Mouse (Mus musculus) adrenal gland, adult (tissue): ENCODE measurements around the gene Pnp.
"Not testable (repeated sequence)": the region's sequence is repeated elsewhere in the genome, so short reads cannot be mapped to it uniquely, and the experiment has no call there.

Experiments used
- DNase-seq, 2 experiments: peaks; one replicate each; pipeline ENCODE4 v3.0.0; 2022 to 2023; ENCODE audit warnings: low spot score in 1 of 2; ENCODE audit not compliant: inconsistent age in 2 of 2

The Pnp gene

DNA sequence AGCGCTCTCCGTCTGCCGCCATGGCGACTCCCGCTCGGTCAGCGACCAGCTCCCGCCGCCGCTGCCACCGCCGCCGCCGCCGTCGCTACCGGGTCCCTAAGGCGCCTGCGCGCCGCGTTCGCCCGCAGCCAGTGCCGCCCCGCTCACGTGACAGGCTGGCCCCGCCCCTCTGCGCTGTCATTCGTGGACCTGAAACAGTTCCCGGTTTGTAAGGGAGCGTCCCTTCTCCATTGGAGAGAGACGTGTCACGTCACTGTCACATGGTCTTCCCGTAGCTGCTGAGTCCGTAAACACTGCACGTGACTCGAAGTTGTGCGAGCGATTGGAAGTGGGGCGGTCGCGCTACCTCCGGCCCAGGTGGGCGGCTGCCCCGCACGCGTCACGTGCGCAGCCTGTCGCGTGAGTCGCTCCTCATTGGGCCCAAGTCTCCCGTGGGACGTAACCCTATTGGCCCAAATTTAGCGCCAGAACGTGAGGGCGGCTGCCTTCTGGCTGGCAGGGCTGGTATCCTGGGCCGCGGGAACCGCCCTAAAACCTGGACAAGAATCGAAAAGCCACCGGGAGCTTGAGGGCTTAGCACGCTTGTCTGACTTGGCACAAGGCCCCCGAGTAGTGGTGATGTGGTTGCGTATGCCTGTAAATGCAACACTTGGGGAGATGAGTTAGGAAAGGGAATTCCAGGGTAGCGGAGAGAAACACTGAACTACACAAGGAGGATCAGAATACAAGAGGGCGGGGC, at the start of gene Pnp, which contains the start of gene Pip4p1:
Pnp (plus strand) TSS at position 329 of the 739 bp plus-strand sequence.
Pip4p1 (minus strand) TSS at position 103 of the 739 bp plus-strand sequence.
- peak; percentile 99 to 100 for DNase-seq

DNA sequence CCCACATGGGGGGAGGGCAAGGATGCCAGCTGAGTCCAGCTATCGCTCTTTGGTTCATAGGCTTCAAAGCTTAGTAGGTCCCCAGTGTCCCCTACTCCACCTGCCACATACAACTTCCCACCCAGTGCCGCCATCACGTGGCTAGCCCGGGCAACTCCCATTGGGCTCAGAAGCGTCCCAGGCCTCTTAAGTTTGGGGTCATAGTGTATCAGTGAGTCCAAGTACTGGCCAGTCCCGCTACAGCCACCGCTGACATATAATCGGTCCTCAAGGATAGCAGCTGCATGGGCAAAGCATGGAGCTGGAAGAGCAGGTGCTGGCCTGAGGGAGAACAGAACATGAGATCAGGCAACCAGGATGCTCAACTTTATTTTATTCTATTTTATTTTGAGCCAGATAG, 39.3 kb upstream of the Pnp start:
- DNase-seq = no peak

DNA sequence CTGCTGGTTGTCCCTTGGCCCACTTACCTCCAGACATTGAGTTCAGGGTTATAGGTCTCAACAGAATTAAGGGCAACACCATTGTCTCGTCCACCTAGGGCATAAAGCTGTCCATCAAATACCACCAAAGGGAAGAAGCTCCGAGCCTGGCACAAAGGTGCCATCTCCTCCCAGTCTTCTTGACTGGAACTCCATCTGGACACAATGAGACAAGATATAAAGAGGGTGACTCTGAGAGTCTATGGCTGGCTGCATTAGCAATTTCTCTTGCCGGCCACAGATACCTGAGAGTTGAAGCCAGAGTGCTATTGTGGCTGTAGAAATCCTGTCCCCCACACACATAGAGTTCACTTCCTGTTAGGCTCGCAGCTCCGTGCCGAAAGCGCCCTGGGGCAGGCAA, 38.8 kb upstream of the Pnp start:
- no peak for DNase-seq

DNA sequence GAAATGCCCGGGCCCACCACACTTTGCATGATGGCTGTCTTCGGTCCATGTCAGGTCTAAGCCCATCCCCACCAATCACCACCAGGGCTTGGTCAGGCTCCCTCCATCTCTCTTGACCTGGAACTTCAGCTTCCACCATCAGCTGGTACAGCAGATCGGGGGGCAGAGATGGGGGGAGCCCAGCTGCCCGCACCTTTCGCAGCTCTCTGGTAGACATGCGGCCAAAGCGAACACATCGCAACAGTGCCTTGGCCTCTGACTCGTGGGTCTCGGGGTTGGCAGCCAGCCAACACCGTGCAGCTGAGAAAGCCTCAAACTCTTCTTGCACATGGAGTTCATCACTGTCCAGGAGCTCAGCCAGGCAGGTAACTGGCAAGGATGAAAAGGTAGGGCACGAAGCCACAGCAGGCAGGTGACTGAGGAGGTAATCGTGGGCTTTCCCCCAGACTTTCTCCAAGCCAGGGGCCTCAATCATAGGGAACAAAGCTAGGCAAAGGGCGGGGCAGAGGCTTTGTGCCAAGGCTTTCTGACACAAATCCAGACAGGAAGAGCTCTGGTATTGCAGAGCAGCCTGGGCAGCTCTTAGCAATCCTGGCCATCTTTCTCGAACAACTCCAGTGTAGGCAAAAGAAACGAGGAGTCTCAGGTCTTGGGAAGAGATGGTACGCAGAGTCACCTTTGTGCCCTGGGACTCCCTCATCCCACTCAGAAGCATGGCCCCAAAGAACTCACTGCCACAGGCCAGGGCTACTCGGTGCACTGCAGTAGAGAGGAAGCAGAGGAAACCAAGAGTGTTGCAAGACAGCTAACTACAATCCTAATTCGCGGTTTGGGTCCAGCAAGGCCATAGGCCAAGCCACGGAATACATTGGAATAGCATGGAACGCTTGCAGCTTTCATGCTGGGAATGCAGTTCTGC, 38.1 kb upstream of the Pnp start:
- peak in 1 of 2 experiments; percentile 68 for DNase-seq

DNA sequence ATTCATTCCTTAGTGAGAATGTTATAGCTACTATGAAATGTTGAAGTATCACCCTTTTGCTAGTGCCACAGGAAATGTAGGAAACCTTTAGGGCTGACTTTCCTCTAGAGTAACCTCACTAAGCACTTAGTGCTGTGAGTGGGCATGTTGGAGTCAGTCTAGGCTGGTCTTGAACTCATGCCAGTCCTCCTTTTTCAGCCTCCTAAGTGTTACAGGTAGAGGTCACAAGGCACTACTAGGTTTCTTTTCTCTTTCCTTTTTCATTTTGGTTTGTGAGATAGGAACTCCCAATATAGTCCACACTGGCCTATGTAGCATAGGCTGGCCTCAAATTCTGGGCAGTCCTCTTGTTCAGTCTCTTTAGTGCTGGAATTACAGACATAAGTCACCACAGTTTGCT, 35.5 kb upstream of the Pnp start:
- no peak for DNase-seq

DNA sequence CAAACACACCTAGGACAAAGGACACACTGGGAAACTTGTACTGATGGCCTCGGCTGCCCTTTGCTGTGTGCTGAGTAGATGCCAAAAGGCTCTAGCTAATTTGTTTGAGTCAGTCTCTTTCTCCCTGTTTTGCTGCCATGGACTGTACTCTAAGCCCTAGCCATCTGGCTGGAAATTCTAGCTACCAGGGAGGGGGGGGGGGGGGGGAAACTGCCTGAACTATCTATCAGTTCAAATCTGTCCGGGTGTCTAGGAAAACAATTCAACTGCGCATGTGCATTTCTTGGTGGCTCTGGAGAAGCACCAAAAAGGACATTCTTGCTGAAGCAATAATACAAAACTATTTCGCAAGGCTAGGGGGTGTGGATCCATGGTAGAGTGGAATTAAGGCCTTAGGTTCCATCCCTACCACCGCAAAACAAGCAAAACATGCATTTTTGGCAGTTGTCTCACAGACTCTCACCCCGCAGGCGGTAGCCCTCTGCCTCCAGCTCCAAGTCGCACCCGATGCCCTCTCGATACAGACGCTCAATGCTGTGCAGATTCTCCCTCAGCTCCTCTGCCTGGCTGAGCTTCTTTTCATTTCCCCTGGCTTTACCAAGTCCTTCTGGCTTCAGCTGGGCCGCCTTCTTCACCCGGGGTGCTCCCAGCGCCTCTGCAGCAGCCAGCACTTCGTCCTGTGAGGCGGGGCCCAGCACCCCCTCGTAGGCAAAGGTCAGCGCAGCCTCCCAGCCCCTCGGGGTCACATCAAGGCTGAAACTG, 34.7 kb upstream of the Pnp start:
- DNase-seq = peak; percentile 61 to 91

DNA sequence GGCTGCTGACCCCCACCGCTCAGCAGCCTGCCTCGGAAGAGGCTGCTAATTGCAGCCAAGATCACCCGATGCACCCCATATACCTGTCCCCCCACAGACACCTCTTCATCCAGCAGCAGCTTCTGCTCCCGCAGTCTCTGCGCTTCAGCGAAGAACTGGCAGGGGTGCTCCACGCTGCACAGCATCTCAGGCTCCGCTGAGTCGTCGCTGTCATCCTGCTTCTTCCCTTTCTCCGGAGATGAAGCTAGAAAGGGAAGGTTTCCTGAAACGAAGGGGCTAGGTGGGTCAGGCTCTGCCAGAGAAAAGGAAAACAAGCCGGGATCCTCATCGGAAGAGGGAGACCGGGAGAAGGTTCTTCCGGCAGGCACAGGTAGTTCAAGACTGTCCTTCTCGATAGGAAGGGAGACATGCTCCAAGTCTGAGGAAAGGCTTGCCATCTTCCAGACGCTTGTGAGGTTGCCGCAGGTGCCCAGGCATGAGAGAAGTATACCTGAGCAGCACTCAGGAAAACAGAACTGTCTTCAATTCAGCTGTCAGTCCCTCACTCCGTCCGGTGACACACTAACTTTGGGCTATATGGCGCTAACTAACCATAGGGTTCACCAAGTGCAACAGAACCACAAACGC, 34.0 kb upstream of the Pnp start:
- DNase-seq = peak in 1 of 2 experiments; percentile 68

DNA sequence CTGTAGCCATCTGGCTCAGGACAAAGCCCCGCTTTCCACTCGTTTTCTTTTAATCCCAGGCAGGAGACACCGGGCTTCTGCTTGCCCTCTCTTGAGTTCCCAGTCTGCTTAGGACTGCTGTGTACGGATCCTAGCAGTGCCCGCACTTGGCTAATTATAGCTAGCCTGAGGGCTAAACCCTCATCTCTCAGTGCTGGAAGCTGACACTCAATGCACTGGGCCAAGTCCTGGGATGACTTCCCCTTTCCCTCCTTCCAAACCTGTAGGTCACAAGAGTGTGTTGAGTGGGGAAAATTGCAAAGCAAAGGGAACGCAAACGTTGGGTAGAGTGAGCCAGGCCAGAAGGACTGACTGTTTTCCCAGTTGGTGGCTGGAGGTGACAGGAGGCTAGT, 33.5 kb upstream of the Pnp start, which contains the start of gene Klhl33:
Klhl33 (minus strand) TSS at position 134 of the 392 bp plus-strand sequence.
- DNase-seq = peak in 1 of 2 experiments; percentile 37

DNA sequence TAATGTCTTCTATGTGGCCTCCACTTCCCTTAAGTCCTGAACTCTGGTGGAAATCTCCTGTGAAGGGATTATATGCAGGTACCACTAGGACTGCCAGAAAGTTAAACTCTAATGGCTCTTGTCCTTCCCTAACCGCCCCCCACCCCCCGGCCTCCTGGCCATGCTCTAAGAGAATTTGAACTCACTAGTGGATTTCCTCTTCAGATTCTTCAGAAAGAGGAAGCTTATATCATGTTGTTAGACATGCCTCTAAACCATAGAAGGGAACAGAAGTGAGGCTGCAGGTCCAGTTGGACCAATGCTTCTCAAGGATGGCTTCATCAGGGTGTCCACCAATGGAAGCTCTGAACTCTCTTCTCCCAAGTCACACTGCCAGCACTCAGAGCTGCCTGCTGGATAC, 32.9 kb upstream of the Pnp start:
- DNase-seq = not testable (repeated sequence)

DNA sequence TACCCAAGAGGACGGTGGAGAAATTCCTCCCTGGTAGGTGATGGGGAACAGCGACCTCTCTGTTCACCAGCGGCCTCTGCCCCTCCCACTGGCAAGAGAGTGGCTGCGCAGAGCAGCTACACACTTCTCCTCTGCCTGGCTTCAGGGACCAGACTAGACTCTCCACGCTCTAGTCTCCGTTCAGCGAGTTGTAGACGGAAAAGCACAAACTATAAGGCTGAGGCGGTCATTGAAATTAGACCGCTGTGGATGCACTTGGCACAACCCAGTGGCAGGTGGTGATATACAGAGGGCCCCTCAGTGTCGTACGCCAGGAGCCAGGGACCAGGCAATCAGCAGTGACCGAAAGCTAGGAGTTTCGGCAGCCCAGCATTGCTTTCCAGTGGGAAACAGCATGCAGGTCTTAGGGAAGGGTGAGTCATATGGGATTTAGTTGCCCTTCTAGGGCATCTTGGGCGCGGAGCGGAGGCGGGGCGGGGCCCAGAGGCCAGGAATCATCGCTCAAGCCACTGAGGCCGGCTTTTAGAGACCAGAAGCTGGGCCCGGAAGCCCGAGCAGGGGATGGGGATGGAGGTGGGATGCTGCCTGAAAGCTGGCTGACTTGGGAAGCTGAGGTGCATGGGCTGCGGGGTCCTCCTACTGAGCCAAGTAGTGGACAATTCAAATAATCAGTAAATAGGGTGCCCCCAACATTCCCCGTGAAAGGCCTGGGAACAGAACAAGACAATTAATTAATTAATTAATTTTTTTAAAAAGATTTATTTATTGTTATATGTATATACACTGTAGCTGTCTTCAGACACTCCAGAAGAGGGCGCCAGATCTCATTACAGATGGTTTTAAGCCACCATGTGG, 26.7 kb upstream of the Pnp start:
- DNase-seq = peak; percentile 44 to 75

DNA sequence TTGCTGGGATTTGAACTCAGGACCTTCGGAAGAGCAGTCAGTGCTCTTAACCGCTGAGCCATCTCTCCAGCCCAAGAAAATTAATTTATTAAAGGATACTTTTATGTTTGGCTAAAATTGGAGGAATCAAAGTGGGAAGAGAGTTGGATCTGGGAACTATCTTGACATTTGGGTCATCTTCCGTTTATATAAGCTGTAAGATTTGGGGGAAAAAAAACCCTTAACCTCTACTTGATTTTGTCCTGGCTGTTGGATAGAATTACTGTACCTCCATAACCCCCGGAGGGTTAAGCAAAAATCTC, 26.1 kb upstream of the Pnp start:
- DNase-seq = no peak

DNA sequence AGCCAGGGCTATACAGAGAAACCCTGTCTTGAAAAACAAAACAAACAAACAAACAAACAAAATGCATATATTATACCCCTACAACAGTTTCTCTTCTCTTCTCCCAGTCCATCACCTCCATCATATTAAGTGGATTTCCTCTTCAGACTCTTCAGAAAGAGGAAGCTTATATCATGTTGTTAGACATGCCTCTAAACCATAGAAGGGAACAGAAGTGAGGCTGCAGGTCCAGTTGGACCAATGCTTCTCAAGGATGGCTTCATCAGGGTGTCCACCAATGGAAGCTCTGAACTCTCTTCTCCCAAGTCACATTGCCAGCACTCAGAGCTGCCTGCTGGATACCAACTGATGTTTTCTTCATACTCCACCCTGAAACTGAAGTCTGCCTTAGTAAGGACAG, 25.6 kb upstream of the Pnp start:
- not testable (repeated sequence) for DNase-seq

DNA sequence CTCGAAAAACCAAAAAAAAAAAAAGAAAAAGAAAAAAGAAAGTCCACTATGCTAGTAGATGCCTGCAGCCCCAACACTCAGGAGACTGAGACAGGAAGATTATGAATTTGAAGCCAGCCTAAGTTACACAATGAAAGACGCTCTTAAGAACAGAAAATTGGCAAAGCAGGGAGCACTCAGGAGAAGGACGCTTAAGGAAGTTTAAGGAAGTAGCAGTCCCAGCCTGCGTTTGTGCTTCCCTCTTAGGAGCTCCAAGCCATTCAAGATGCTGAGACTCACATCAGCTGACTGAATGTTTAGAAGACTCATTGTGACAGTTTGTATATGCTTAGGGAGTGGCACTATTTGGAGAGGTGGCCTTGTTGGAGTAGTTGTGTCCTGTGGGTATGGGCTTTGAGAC, 22.8 kb upstream of the Pnp start:
- DNase-seq = no peak

DNA sequence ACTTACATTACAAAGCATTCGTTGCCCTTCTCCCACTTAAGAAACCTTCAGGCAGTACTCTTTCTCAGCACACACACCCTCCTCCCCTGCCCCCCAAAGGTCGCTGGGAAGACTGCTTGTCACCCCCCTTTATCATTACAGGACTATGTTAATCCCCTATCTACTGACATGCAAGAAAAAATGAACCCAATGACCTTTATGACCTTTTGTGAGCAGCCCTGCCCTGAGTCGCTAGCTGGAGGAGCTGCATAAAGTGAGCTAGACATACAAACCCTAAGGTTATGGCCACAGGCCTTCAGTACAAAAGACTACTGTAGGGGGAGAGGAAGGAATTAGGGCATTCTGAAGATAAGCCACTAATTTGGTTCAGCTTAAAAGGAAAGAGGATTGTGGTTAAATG, 19.5 kb upstream of the Pnp start:
- no peak for DNase-seq

DNA sequence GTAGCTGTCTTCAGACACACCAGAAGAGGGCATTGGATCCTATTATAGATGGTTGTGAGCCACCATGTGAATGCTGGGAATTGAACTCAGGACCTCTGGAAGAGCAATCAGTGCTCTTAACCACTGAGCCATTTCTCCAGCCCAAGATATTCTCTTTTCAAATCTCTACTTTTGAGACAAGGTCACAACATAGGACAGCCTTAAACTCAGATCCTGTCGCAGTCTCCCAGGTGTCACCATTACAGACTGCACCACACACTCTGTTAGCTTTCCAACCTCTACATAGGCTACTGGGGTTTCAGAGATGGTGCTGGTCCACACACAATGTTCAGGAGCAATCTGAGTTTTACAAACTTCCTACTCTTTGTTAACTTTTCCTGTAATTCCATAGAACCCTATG, 7.4 kb upstream of the Pnp start:
- not testable (repeated sequence) for DNase-seq

DNA sequence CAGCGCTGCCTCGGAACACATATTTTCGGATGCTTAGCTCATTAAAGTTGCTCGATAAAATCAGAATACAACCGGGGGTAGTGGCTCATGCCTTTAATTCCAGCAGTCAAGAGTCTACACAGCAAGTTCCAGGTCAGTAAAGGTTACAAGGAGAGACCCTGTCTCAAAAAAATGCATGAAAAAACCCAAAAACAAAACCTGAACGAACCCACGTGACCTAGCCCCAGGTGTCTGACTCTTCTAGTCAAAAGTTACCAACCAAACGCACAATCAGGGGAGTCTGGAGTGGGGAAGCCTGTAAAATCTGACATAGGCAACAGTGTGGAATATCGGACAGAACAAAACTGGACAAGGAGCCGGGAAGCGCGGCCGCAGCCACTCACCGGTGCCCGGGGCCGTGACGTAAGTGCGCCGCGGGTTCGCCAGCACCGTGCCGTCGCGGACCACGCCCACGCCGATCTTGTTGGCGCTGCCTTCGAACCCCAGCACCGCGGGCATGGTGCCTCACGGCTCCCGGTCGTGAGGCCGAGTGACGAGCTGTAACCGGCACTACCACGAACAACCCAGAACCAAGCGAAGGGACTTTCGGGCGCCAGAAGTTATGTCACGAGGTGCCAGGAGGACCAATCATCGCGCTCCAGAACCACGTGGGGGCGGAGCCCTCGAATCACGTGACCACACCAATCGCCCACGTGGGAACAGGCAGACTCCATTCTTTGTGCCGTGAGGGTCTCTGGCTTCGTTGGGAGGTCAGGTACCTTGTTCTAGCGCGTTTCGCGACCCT, 6.4 kb upstream of the Pnp start, which contains the start of the genes Osgep and Apex1:
Osgep (minus strand) TSS at position 613 of the 784 bp plus-strand sequence.
Apex1 (plus strand) TSS at position 688 of the 784 bp plus-strand sequence.
- peak; percentile 97 to 99 for DNase-seq

DNA sequence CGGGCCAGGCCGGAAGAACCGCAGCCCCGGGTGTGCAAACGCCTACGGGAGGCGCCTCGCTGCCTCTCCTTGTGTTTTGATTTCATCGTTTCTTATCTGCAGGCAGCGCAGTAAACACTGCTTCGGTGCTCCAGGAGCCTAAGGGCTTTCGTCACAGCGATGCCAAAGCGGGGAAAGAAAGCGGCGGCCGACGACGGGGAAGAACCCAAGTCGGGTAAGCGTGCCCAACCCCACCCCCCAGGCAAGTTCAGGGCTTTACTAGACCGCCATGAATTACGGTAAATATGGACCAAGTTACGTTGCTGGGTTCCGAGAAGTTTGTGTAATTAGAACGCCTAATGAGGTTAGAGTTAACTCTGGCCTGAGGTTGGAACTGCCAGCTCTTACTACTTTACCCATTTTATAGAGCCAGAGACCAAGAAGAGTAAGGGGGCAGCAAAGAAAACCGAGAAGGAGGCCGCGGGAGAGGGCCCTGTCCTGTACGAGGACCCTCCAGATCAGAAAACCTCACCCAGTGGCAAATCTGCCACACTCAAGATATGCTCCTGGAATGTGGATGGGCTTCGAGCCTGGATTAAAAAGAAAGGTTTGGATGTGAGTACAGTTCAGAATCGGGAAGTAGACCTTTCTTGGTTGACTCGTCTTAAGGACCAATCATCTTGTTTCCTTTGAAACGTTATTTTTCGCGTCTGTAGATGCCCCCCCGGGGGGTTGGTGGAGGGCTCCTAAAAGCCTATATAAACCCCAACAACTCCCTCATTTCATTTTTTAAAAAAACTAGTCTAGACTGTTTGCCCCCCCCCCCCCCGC, 5.6 kb upstream of the Pnp start:
- no peak for DNase-seq

DNA sequence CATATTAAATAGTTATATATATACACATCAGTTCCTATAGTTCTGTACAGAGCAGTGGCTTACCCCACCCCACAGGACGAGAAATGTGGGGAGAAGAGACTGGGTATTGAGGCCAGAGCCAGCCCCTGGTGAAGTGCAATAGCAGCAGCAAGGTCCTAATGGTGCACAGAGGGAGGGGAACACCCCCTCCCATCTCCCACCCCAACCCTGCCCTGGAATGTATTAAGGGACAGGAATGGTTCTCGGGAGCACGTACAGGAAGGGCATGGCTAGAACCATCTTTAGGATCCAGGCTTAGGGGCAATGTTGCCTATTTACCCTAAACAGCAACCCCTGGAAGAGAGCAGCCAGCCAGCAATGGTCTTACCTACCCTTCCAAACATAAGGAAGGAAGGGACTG, 3.5 kb upstream of the Pnp start:
- no peak for DNase-seq
